Mouse (Mus musculus): ENCODE results near the gene Rfxap. TPM values are rescaled to one million over a fixed set of nuclear protein-coding genes. Genes with fewer than 3 reads are reported as not detected.

The Rfxap gene
- total RNA-seq (2022) = 10 to 100 TPM; 19.9 to 23.0 (median 21.4) TPM

DNA sequence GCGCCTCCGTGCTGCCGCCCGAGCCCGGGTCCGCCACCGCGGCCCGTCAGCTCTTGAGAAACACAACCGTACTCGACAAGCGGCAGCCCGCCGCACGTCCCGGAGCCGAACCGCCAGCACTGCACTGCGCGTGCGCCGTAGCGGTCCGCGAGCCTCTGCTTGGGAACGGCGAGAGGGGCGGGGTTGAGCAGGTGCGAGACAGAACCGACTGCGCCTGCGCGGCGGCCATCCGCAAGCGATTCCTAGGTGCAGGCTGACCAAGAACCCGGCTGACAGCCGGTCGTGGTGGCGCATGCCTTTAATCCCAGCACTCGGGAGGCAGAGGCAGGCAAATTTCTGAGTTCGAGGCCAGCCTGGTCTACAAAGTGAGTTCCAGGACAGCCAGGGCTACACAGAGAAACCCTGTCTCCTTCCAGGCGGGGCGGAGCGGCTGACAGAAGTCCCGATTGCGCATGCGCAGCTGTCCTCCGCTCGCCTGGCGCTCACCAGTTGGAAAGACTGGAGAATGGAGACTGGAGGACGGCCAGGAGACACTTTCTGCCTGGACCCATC lies at the start of gene Rfxap:
TSS of gene Rfxap (minus strand) at position 126 of the 552 bp plus-strand sequence.
- DNase-seq (ENCODE audit: low spot score) = peak; percentile 91

DNA sequence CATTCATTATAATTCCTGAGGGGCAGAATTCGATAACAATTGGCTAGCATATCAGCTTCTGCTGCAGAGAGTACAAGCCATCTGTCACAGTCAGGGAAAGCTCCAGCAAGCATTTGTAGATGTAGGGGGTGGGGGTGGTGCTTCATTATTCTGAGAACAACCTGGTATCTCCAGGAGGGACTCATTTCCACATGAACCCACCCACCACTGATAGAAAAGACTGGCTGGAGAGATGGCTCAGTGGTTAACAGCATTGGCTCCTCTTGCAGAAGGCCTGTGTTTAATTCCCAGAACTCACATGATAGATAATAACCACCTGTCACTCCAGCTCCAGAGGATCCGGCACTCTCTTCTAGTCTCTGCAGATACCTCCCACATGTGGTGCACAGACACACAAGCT lies 27.8 kb upstream of the Rfxap start:
- DNase-seq (ENCODE audit: low spot score) = no peak

DNA sequence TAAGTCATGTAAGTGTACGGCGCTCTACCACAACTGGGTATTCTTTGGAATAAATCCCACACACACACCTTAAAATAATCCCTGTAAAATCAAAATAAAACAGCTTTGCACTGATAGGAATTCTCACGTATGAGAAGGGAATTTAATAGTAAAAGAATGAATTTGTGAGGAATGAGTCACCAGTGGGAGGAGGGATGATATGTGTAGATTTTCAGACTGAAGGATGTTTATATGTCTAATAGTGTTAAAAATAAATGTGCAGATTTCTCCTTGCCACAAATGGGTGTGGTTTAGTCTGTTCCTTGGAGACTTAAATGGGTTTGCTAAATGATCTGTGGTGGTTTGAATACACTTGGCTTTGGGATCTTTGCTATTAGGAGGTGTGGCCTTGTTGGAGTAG lies 24.9 kb upstream of the Rfxap start:
- DNase-seq (ENCODE audit: low spot score) = no peak

DNA sequence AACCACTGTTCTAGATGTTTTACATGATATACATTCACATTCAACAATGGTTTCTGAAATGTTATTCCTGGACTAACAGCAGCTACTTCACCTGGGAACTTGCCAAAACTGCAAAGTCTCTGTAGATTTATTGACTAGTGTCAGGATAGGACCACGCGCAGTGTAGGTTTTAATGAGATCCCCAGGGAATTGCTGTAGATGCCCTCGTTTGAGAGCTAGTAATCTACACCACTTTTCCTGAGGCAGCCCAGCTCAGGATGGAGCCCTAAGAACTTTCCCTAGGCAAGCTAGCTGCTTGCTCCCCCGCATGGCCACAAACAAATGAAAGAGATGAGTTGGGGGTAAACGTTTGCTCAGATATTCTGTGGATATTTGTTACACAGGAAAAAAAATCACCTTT lies 14.9 kb upstream of the Rfxap start:
- DNase-seq (ENCODE audit: low spot score) = no peak

DNA sequence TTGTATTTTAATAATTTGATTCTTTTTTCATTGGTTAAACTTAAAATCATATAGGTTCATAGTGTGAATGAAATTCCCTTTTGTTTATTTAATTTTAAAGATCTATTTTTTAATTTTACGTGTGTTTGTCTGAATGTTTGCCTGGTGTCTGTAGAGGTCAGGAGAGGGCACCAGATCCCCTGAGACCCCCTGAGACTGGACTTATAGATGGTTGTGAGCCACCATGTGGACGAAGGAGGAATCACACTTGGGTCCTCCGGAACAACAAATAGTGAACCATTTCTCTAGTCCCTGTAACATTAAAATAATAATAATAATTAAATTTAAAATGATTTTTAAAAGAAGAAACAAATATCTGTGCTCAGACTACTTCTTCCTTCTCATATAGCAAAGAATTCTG lies 7.7 kb upstream of the Rfxap start:
- DNase-seq (ENCODE audit: low spot score) = peak; percentile 33

DNA sequence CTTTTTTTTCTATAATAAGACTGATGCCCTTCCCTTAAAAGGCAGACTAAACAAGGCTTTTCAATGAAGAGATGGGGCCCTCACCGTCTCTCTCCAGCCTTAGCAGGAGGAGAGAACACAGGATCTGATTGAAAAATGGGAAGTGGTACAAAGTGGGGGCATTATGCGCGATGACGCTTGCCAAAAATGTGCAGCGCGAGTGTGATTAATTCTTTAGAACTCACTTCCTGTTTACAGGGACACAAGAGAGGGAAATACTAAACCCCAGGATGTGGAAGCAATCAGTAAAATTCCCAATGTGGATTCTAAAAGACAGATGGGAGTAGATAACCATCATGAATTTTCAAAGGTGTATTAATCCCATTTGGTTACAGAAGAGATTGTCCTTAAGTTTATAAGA lies 7.0 kb upstream of the Rfxap start:
- DNase-seq (ENCODE audit: low spot score) = no peak

DNA sequence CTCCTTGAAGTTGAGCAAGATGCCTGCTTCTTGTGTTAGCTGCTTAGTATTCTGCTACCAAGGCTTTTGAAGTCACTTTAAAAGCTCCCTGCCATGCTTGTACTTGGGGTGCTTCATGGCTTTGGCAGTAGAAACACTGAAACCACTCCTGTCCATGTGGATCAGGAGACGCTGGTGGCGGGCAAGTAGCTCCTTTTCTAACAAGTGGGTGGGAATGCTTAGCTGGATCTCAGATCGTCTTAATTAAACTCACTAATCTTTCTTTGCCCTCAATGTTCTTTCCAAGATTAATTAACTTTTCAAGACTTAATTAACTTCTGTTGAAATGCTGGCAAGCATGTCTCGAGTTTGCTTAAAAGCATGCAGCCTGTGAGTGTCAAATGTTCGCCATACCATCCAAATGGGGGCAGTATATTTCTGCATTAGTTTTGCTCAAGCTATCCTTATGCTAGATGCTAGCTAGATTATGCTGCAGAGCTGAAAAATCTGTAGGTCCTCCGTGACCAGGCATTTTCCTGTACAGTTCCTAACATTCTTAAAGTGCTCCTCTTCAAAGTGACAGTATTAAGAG lies 5.9 kb upstream of the Rfxap start:
- no peak for DNase-seq (ENCODE audit: low spot score)

DNA sequence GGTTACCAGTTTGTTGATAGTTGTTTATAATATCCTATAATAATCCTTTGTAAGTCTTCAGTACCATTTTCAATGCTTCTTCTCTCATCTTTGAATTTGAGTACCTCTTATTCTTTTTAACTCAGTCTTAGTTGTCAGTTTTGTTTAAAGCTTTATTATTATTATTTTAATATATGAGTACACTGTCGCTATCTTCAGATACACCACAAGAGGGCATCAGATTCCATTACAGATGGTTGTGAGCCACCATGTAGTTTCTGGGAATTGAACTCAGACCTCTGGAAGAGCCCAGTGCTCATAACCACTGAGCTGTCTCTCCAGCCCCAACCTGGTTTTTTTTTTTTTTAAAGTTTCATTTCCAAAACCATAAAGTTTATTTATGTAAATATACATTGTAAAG lies 4.0 kb upstream of the Rfxap start:
- DNase-seq (ENCODE audit: low spot score) = no peak

DNA sequence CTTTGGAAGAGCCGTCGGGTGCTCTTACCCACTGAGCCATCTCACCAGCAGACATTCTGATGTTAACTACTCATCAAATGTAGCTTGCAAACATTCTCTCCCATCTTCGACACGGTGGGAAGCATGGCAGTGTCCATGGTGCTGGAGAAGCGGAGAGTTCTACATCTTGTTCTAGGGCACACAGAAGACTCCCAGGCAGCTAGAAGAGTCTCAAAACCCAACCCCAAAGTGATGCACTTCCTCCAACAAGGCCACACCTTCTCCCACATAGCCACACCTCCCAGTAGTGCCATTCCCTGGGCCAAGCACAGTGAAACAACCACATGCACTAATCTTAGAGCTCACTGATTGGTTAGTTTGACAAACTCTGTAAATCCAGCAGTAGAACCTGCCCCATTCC lies 1.5 kb upstream of the Rfxap start:
- no peak for DNase-seq (ENCODE audit: low spot score)

DNA sequence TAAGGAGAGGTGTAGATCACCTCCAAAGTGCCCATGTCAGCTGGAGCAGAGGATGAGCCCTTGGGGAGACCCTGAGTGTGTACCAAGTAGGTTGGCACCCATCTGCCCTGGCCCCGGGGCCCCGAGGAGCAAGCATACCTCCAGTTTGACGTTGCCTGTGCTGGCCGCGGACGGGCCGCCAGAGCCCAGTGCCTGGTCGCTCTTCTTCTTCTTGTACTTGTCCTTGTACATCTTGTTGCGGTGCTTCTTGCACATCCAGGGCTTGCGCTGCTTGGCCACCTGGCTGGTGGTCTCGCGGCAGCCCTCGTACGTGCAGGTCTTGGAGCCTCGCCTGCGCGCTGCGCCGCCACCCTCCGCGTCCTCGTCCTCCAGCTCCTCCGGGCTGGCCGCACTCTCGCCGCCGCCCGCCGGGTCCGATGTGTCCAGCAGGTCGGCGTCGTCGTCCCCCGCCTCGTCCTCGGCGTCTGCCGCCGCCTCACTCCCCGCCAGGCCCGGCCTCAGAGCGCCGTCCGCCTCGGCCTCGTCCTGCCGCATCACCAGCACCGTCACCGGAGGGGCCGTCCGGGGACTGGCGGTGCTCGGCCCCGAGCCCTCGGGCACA lies 430 bp downstream of the Rfxap start:
- DNase-seq (ENCODE audit: low spot score) = peak; percentile 12

DNA sequence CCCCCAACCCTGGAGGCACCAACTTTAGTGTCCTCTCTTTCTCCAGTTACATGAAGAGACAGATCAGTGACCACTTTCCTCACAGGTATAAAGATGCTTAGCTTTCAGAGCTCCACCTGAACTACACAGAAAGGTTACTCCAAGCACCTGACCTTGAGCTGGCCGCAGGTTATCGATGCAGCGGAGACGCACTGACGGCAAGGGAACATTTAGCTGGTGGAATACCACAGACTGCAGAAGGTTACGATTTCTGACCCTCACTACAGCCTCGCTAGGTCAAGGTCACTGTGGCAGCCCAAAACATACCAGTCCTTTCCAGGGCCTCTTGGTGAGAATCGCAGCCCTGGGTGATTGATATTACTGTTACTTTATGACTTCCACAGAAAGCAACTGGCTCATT lies 3.9 kb downstream of the Rfxap start:
- DNase-seq (ENCODE audit: low spot score) = no peak

DNA sequence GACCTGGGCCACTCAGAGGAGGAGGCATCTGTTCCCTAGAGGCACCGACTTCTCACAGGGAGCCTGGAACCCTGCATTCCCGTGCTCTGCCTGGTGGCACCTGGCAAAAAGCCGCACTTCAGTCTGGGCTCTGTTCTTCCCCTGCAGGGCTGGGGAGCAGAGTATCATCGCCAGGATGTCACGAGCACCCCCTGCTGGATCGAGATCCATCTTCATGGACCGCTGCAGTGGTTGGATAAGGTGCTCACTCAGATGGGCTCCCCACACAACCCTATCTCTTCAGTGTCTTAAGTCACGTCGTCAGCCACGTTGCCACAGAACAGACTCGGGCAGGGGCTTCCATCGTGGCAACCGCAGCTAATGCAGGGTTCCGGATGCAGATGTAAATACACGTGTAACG lies 10.4 kb downstream of the Rfxap start:
- peak; percentile 19 for DNase-seq (ENCODE audit: low spot score)

DNA sequence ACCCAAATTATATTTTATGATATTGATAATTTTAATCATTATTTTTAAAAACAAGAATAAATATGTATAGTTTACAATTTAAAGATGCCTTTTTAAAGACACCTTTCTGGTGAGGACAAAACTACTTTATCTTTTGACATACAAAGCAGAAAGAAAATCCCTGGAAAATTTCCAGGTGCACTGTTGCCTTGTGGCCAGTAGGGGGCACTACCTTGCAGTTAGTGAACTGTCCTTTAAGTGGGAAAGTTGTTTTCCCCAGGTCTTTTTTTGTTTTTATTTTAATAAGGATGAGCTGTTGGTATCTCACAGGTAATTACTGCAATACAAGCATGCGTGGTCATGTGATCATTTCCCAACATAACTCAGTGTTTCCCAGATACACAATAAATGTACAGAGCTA lies 11.8 kb downstream of the Rfxap start:
- DNase-seq (ENCODE audit: low spot score) = no peak

DNA sequence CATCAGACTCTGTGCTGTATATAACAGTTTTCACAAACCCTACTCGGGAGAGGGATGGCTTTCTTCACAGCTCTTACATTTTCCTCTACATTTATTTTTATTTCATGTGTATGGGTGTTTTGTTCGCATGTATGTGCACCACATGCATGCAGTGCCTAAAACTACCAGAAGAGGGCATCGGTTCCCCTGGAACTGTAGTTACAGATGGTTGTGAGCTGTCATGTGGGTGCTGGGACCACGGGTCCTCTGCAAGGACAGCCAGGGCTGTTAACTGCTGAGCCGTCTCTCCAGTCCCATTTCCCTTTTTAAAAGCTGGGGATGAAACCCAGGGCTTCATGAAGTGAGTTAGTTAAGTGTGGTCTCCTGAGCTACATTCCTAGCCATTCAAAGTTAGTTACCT lies 12.2 kb downstream of the Rfxap start:
- no peak for DNase-seq (ENCODE audit: low spot score)

DNA sequence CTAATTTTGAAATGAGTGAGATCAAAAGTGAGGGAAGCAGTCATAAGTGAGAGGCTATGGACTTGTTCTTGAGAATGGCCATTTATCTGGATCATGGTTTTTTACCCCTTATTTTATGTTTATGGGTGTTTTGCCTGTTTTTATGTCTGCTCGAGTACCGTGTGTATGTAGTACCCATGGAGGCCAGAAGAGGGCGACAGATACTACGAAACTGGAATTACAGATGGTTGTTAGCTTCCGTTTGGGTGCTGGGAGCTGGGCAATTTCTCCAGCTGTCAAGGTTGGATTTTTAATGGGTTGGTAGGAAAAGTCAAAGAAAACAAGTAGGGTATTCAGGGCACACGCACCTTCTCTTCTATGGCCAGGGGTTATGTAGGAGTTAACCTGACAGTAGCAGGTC lies 13.8 kb downstream of the Rfxap start:
- DNase-seq (ENCODE audit: low spot score) = no peak

DNA sequence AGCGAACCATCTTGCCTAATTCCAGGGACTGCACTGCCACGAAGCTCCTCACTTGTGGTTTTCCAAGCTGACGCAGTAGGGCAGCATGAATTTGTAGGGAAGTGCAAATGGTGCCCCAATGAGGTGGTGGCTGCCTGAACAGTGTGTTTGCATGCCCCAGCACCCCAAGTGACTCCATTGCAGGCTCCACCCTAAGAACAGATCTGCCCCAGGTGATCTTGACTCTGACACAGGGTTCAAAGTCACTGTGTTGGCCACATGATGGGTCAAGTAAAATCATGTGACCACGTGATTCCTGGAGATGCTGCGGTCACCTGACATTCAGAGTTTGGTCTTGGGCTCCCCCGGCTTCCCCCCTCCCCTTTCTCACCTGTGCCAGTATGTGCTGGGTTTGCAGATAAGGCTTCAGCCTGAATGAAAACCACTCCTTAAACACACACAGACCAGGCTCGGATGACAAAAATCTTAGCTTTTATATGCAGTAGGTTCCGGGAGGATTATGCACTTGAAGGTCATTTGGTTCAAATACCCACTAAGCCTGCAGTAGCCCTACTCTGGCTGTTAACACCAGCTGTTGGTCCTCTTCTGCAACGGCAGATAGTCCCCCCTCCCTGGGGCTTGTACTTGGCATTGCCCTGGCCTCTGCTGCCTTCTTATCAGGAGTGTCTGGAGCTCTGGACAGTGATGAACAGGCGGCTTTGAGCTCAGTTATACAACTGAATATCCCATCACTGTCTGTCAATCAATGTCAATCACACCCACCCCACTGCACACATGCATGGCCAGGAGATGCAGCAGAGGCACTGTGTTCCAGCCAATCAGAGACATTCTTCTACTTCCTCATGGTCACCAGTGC lies 15.5 kb downstream of the Rfxap start:
- DNase-seq (ENCODE audit: low spot score) = no peak

DNA sequence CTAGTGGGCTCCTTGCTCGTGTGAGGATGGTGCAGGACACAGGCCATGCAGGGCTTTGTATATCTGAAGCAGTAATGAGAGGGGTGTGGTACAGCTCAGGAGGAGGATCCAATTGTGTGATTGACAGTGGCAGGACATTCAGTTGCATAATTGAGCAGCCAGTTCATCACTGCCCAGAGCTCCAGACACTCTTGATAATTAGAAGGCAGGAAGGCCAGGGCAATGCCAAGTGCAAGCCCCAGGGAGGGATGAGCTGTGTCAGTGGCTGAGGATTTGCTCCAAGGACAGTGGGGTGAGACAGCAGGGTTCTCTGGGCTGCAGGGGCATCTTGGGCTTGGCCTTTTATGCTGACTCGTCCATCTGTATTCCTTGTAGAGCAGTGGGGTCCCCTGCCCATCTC lies 17.0 kb downstream of the Rfxap start:
- no peak for DNase-seq (ENCODE audit: low spot score)

DNA sequence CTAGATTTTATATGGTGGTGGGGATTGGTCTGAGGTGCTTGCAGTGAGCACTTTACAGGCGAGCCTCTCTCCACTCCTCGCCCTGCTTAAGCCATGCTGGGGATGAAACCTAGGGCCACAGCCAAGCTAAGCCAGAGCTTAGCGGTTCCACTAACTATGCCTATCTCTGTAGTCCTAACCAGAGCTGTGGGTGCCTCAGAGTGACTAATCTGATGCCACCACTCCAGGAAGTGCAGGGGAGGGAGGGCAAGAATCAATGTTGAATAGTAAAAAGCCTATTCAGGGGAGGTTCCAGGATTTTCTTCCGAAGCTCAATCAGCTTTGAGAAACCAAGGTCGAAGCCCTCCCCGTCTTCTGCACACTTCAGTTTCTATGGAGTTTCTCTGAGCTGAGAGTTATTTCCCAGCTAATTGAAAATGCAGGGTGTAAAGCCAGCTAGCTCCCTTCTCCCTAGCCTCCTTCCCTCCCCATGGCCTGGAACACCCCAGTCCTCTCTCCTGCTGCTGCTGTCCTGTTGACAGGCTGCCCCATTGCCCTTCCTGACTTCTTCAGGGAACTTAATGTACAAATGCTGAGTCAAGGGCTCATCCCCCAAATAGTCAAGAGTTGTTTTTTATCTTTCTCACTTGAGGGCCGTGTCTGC lies 31.5 kb downstream of the Rfxap start:
- no peak for DNase-seq (ENCODE audit: low spot score)

DNA sequence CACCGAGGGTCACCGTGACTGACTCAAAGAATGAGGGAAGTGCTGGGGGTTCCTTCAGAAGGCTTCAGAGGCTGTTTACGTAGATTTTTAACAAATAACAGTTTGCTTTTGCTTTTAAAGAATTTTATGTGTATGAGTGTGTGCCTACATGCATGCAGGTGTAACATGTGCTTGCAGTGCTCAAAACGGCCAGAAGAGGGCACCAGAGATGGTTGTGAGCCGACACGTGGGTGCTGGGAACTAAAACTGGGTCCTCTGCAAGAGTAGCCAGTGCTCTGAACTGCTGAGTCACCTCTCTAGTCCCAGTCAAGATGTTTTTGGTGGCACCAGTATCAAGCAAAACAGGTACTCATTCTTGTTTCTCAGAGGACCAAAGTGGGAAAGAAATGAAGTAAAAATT lies 34.0 kb downstream of the Rfxap start:
- DNase-seq (ENCODE audit: low spot score) = no peak

DNA sequence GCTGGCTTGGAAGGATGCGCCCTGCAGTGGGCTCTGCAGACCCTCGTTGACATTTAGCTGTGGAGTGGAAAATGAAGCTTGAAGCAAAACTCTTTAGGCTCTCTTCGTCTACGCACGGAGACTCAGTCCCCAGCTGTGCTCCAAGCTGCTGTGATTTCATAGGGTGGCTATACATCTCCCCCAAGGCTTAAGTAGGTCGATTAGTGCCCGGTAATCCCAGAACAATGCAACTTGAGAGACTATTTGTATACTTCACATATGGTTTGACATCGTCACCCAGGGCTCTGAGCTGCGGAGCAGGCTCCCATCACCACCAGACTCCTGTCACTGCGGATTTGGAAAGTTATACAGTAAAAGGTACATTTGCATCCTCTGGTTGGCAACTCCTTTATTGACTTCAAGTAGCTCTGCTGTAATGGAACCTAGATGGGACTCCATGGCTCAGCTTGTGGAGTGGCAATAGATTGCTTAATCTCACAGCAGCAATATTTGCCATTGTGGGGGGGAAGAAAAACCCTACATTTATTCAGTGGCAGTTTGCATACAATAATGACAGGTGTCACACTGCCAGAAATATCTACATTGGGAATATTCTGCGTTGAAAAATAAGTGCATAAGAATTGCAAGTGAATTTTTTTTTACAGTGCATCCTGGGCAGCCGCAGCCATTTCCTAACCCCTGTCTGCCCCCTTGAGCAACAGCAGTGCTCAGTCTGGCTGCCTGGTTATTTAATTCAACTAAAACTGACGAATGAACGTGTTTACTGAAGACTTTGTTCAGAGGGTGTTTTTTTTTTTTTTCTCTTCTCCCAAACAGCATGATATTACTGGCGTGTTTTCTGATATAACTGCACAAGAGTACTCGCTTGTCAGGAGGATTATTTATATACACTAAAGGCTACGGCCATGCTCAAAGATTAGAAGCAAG lies 38.0 kb downstream of the Rfxap start:
- DNase-seq (ENCODE audit: low spot score) = no peak

DNA sequence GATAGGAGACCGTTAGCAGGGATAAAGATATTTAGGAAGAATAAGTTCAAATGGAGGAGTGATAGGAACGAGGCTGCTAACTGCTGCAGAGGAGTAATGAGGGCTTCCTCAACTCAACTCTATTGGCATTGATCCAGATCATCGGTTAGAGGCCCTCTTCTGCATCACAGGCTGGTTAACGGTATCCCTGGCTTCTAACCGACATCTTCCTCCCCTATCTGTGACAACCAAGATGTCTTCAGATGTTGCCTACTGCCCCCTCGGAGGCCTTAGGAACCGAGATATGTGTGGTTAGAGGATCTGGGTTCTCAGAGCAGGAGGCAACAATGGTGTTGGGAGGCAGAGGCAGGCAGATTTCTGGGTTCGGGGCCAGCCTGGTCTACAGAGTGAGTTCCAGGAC lies 39.0 kb downstream of the Rfxap start:
- DNase-seq (ENCODE audit: low spot score) = no peak
